Mouse (Mus musculus) B cell, adult 67 days (primary cell): ENCODE measurements around the gene Cx3cl1. TPM values are rescaled to one million over a fixed set of nuclear protein-coding genes. Genes with fewer than 3 reads are reported as not detected.

Source experiments
- total RNA-seq, 2 experiments: library from RNA; stranded (reverse); gene quantifications; 4 replicates each; pipeline ENCODE4 v1.2.4; 2023

Gene Cx3cl1
- total RNA-seq: not detected

GRCm38 (mm10) chr8:94771941-94772670 lies at the start of gene Cx3cl1:
Gene Cx3cl1 (plus strand): TSS chr8:94772009.

GRCm38 (mm10) chr8:94745476-94746184 lies 26.2 kb upstream of the Cx3cl1 start, which contains the start of gene Ccl22:
Gene Ccl22 (plus strand): TSS chr8:94745590.

GRCm38 (mm10) chr8:94810153-94810552 lies 38.3 kb downstream of the Cx3cl1 start, which contains the start of gene Ccl17:
Gene Ccl17 (plus strand): TSS chr8:94810453.

Other genes starting within 250 kb of the Cx3cl1 start
- gene Cpne2, start 239.0 kb upstream of the Cx3cl1 start, total RNA-seq: not detected
- gene Rspry1, start 170.1 kb upstream of the Cx3cl1 start, total RNA-seq: 10 to 100 TPM; 31.6 to 33.0 TPM
- 10 to 100 TPM; 39.5 to 53.4 TPM for gene Fam192a, start 170.0 kb upstream of the Cx3cl1 start, total RNA-seq
- 100 to 1,000 TPM in 1 of 2 experiments, 10 to 100 TPM in 1; 88.8 to 102 TPM for gene Arl2bp, start 105.4 kb upstream of the Cx3cl1 start, total RNA-seq
- gene Pllp, start 75.7 kb upstream of the Cx3cl1 start, total RNA-seq: not detected
- gene Ccl22, start 26.4 kb upstream of the Cx3cl1 start, total RNA-seq: not detected
- not detected for gene Ccl17, start 38.4 kb downstream of the Cx3cl1 start, total RNA-seq
- gene Coq9, start 66.3 kb downstream of the Cx3cl1 start, total RNA-seq: 10 to 100 TPM; 36.0 to 39.0 TPM
- gene Ciapin1, start 66.3 kb downstream of the Cx3cl1 start, total RNA-seq: 10 to 100 TPM; 65.6 to 69.9 TPM
- gene Polr2c, start 85.4 kb downstream of the Cx3cl1 start, total RNA-seq: 10 to 100 TPM; 64.8 to 75.8 TPM
- gene Dok4, start 104.3 kb downstream of the Cx3cl1 start, total RNA-seq: 1 to 10 TPM; 3.7 to 3.8 TPM
- gene Ccdc102a, start 146.1 kb downstream of the Cx3cl1 start, total RNA-seq: under 1 TPM in 1 of 2 experiments, not detected in 1; 0.93 TPM
- gene Adgrg5, start 151.7 kb downstream of the Cx3cl1 start, total RNA-seq: 1 to 10 TPM; 1.2 to 2.3 TPM
- gene Adgrg1, start 202.7 kb downstream of the Cx3cl1 start, total RNA-seq: 1 to 10 TPM; 3.1 to 3.7 TPM
- not detected for gene Adgrg3, start 245.7 kb downstream of the Cx3cl1 start, total RNA-seq